Mouse (Mus musculus): ENCODE results near the gene Znrf3. TPM values are rescaled to one million over a fixed set of nuclear protein-coding genes. Genes with fewer than 3 reads are reported as not detected.

Znrf3 gene
- polyA plus RNA-seq, 1 experiment, result 6.0 TPM

DNA sequence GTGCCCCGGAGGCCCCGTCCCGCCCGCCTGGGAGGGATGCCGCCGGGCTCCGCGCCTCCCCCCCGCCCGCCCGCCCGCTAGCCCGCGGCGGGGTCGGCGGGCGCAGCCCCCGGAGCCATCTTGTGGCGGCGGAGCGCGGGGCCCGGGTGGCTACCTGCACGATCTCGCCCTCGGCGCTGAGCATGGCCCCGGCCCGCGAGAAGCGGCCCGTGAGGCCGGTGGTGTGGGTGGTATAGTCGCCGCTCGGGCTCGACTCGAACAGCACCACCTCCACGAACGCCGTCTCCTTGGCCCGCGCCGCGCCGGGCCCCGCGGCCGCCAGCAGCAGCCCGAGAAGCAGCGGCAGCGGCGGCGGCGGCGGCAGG is 431 bp downstream of the Znrf3 start:
- Histone ChIP-seq H3K27ac (ENCODE audit: insufficient read depth, low read length) (no peak overlapping the region), H3K4me1 (ENCODE audit: control insufficient read depth, insufficient read depth, low read length) (no peaks in the 10 kb centered on the region; the same call in 1 of the 2 replicates), H3K4me3 (ENCODE audit: insufficient read depth, low read length) (peak overlapping the region; percentile 38)
- TF ChIP-seq CTCF (IDR thresholded peaks at IDR 0.05; ENCODE audit: extremely low read depth, insufficient read depth, low read length), result no peak
- no peak for TF ChIP-seq POLR2A (IDR thresholded peaks at IDR 0.05; ENCODE audit: extremely low read depth, insufficient read depth, low read length)

DNA sequence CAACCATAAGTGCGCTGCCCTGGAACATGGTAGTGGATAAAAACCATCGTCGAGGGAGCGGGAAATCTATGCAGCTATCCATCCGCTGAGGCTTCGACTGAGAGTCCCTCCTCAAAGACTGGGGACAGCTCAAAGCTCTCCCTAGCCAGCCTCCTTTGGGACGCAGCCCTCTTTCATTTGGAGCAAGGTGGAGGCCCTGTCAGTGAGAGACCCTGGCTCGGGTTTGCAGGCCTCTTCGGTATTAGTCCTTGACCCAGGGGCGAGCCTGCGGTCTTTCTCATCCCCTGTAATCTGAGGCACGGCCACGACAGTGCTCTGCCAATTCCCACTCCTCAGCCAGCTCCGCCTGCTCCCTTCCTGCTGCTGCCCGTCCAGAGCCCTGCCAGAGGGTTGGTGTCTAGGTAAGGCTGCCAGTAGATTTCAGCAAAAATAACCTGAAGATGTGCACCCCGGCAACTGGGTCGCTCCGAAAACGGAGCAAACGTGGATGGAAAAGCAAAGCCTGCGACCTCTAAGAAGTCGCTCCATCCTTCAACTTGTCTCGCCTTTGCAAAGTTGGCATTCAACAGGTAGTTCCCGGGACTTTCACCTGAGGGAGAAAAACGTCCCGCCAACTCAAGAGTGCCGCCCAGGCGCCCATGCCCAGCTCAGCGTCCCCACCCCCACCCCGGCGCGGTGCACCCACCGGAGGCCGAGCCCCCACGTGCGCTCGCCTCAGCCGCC is 975 bp downstream of the Znrf3 start:
- peak overlapping the region; percentile 38 for H3K4me3 ChIP-seq (ENCODE audit: insufficient read depth, low read length)
- no peak overlapping the region for H3K27ac ChIP-seq (ENCODE audit: insufficient read depth, low read length)
- no peak for TF ChIP-seq POLR2A (IDR thresholded peaks at IDR 0.05; ENCODE audit: extremely low read depth, insufficient read depth, low read length)
- TF ChIP-seq CTCF (IDR thresholded peaks at IDR 0.05; ENCODE audit: extremely low read depth, insufficient read depth, low read length), result no peak
- no peaks in the 10 kb centered on the region; the same call in 1 of the 2 replicates for H3K4me1 ChIP-seq (ENCODE audit: control insufficient read depth, insufficient read depth, low read length)

DNA sequence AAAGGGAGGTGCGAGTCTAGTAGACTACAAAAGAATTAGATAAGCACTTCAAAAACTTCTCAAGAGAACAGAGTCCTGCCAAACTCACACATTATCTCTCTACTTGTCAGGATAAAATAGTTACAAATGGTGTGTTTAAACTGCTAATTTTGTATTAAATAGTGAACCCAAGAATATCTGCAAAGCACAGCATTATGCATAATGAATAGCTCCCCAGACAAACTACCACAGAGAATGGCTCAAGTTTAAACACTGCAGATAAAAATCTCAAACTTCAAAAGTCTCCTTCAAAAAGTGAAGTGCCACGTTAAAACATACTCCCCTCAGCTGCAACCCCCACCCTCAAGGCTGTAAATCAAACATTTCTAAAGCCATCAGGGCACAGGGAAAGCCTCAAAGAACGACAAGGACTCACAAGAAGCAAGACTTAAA is 2.0 kb downstream of the Znrf3 start:
- no peaks in the 10 kb centered on the region; the same call in 1 of the 2 replicates for H3K4me1 ChIP-seq (ENCODE audit: control insufficient read depth, insufficient read depth, low read length)
- TF ChIP-seq CTCF (IDR thresholded peaks at IDR 0.05; ENCODE audit: extremely low read depth, insufficient read depth, low read length) (no peak), POLR2A (IDR thresholded peaks at IDR 0.05; ENCODE audit: extremely low read depth, insufficient read depth, low read length) (no peak)
- H3K4me3 ChIP-seq (ENCODE audit: insufficient read depth, low read length), result peak overlapping the region; percentile 38; the same call in 1 of the 2 replicates
- no peak overlapping the region for H3K27ac ChIP-seq (ENCODE audit: insufficient read depth, low read length)

DNA sequence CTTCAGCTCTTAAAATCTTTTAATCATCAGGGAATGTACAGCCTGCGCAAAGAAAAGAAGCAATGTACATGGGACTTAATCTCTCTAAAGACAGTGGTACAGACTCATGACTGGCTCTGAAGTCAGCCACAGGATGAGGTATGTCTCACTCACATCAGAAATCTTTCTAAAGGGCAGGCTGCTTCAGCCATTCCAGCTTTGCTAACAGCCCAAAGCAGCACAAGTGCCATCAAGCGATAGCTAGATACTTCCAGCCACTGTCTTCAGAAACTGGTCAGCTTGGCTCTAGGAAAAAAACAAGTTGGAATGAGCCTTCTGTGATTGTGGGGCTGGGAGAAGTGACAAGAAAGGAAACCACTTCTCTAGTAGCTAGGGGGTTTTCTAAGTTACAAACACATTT is 7.0 kb downstream of the Znrf3 start:
- H3K27ac ChIP-seq (ENCODE audit: insufficient read depth, low read length), result no peak overlapping the region
- TF ChIP-seq POLR2A (IDR thresholded peaks at IDR 0.05; ENCODE audit: extremely low read depth, insufficient read depth, low read length), result no peak
- H3K4me3 ChIP-seq (ENCODE audit: insufficient read depth, low read length), result no peak overlapping the region
- H3K4me1 ChIP-seq (ENCODE audit: control insufficient read depth, insufficient read depth, low read length), result peaks cover 2% of the 10 kb centered on the region

DNA sequence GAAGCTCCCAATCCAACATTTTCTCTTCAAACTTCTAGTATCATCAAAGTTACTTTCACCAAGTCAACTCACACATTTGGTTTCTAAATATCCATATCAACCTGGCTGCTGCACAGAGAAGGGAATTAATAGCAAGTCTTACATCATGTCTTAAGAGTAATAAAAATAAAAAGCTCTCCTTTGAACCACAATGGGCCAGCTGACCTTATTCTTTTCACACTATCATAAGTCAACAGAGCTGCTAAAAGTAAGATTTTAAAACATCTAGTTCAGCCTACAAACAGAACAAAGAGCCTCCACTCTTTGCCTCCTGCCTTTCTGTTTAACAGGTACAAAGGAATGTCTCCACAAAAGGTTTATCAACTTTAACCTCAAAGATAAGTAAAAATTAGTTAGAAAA is 7.7 kb downstream of the Znrf3 start:
- no peak overlapping the region for H3K4me3 ChIP-seq (ENCODE audit: insufficient read depth, low read length)
- H3K4me1 ChIP-seq (ENCODE audit: control insufficient read depth, insufficient read depth, low read length), result peaks cover 2% of the 10 kb centered on the region
- no peak for TF ChIP-seq CTCF (IDR thresholded peaks at IDR 0.05; ENCODE audit: extremely low read depth, insufficient read depth, low read length)
- no peak for TF ChIP-seq POLR2A (IDR thresholded peaks at IDR 0.05; ENCODE audit: extremely low read depth, insufficient read depth, low read length)
- H3K27ac ChIP-seq (ENCODE audit: insufficient read depth, low read length), result no peak overlapping the region

DNA sequence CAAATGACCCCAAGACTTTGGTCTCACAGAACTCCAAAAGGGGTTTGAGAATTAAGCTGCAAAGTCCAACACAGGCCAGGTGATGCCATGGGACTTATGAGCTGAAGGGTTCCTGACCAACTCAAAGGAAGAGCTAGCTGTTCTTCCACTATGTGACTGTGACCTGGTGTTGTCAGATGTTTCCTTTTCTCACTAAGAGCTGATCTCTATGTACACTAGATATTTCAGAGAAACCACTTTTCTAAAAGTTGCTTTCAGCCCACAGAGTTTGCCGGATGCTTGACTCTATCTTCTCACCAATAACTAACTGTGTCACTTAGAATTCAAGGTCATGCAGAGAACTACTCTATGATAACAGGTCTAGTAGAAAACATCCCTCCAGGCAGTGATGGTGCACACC is 9.2 kb downstream of the Znrf3 start:
- no peak overlapping the region for H3K4me3 ChIP-seq (ENCODE audit: insufficient read depth, low read length)
- H3K27ac ChIP-seq (ENCODE audit: insufficient read depth, low read length), result no peak overlapping the region
- peaks cover 4% of the 10 kb centered on the region for H3K4me1 ChIP-seq (ENCODE audit: control insufficient read depth, insufficient read depth, low read length)
- TF ChIP-seq CTCF (IDR thresholded peaks at IDR 0.05; ENCODE audit: extremely low read depth, insufficient read depth, low read length) (no peak), POLR2A (IDR thresholded peaks at IDR 0.05; ENCODE audit: extremely low read depth, insufficient read depth, low read length) (no peak)

DNA sequence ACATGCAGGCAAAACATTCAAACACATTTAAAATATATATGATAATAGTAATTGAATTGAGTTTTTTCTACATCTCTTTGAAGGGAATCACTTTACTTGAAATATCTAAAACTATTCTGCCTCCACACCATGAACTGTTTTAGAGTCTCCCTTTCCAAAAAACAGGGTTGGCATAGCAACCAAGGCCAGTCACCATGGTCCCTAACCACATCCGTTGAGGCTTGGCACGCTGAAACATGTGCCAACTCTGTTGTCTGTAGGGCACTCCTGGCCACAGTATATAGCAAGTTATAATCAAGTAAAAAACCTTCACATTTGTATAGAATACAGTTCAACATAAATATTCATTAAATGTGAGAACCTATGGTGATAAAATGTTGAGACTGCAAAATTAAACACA is 12.3 kb downstream of the Znrf3 start:
- H3K4me1 ChIP-seq (ENCODE audit: control insufficient read depth, insufficient read depth, low read length), result peaks cover 3% of the 10 kb centered on the region
- no peak overlapping the region for H3K4me3 ChIP-seq (ENCODE audit: insufficient read depth, low read length)
- TF ChIP-seq CTCF (IDR thresholded peaks at IDR 0.05; ENCODE audit: extremely low read depth, insufficient read depth, low read length) (no peak), POLR2A (IDR thresholded peaks at IDR 0.05; ENCODE audit: extremely low read depth, insufficient read depth, low read length) (no peak)
- H3K27ac ChIP-seq (ENCODE audit: insufficient read depth, low read length), result no peak overlapping the region

DNA sequence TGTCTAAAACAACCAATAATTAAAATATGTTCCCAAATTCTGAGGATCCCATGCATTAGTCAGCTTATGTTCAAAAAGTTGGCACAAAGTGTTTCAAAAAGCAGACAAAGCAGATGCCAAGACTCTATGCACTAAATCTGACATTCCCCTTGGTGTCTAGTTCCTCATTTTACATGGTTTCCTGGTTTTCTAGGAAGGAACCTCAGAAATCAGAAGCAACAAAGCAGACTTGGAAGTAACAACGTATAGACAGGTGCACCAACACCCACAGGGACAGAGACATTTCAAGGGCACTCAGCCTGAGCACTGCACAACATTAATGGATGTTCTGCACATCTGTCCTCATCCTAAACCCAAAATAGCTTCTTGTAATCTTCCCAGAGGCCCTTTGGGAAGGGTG is 13.8 kb downstream of the Znrf3 start:
- no peak overlapping the region for H3K27ac ChIP-seq (ENCODE audit: insufficient read depth, low read length)
- TF ChIP-seq POLR2A (IDR thresholded peaks at IDR 0.05; ENCODE audit: extremely low read depth, insufficient read depth, low read length) (no peak), CTCF (IDR thresholded peaks at IDR 0.05; ENCODE audit: extremely low read depth, insufficient read depth, low read length) (no peak)
- no peak overlapping the region for H3K4me3 ChIP-seq (ENCODE audit: insufficient read depth, low read length)
- peaks cover 5% of the 10 kb centered on the region for H3K4me1 ChIP-seq (ENCODE audit: control insufficient read depth, insufficient read depth, low read length)

DNA sequence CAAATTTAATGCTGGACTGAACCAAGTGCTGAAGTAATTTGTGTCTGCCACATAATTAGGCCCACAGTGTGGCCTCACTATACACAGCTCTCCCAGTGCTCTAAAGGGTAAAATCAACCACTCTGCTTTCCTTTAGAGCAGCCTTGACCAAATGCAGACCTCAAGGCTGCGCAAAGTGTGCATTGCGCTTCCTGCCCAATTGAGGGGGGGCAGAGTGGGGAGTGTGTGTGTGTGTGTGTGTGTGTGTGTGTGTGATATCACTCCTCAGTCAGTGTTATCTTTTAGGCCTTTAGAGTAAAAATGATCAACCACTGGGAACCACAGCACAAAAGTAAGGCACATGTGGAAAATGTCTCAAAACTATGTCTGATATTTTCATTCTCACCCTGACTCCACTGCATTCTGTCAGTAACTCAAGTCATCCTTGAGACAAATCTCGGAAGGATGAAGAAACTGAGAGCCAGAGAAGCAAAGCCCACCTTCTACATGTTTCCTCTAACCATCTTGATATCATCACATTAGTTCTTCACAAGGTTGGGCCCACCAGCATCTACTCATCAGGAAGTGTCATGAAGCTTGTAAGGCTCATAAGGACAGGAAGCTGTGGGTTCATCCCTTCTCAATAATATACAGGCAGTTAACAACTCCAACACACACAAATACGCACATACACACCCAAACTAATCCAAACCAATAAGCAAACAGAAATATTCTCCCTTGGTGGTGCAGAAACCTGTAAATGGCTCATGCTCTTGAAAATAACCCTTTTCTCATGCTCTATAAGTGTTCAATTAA is 15.1 kb downstream of the Znrf3 start:
- no peak overlapping the region for H3K27ac ChIP-seq (ENCODE audit: insufficient read depth, low read length)
- TF ChIP-seq CTCF (IDR thresholded peaks at IDR 0.05; ENCODE audit: extremely low read depth, insufficient read depth, low read length), result no peak
- TF ChIP-seq POLR2A (IDR thresholded peaks at IDR 0.05; ENCODE audit: extremely low read depth, insufficient read depth, low read length), result no peak
- H3K4me1 ChIP-seq (ENCODE audit: control insufficient read depth, insufficient read depth, low read length), result peaks cover 6% of the 10 kb centered on the region
- H3K4me3 ChIP-seq (ENCODE audit: insufficient read depth, low read length), result no peak overlapping the region

DNA sequence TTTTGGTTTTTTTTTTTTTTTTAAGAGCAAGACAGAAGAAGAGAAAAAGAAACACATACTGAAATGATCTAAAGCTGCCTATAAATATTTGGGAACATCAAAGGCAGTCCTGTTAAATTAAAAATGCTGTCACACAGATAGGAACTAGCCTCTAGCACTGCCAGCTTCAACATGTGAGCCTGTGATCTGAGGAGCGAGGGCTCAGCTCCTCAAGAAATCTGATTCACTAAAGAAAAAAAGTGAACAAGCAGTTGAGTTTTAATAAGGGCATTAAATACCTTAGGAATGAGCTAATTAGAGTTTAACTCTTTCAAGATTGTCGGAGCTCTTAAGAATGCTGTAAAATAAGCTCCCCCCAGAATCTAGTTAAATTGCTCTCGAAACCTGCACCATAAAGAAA is 17.4 kb downstream of the Znrf3 start:
- no peak overlapping the region for H3K27ac ChIP-seq (ENCODE audit: insufficient read depth, low read length)
- no peak overlapping the region for H3K4me3 ChIP-seq (ENCODE audit: insufficient read depth, low read length)
- TF ChIP-seq CTCF (IDR thresholded peaks at IDR 0.05; ENCODE audit: extremely low read depth, insufficient read depth, low read length) (no peak), POLR2A (IDR thresholded peaks at IDR 0.05; ENCODE audit: extremely low read depth, insufficient read depth, low read length) (no peak)
- peaks cover 7% of the 10 kb centered on the region for H3K4me1 ChIP-seq (ENCODE audit: control insufficient read depth, insufficient read depth, low read length)
